Mouse (Mus musculus) adrenal gland, postnatal 14 days (tissue): Measurements from ENCODE around the gene Bpi. TPM values are rescaled to one million over a fixed set of nuclear protein-coding genes. Genes with fewer than 3 reads are reported as not detected.
A peak's percentile ranks its signal among the peaks of the same experiment; 100 is the strongest.

ENCODE experiments used
- DNase-seq: peaks from one replicate; pipeline ENCODE4 v3.0.0; 2021; ENCODE audit warnings: mixed read lengths
- microRNA-seq, 2 experiments: library from miRNA; unstranded; fragments of <30 nt; microRNA quantifications; one replicate each; pipeline ENCODE4 v1.2.0; 2021
- total RNA-seq: library from RNA; stranded (reverse); gene quantifications from 2 replicates; pipeline ENCODE4 v1.2.3, GENCODE M21; 2021

Bpi gene
- total RNA-seq, 1 experiment from 2014 or later = not detected

GRCm38 (mm10) chr2:158285655-158286054 is 27.8 kb downstream of the Bpi start:
- no peak for DNase-seq

- no peak for DNase-seq
Observed at GRCm38 (mm10) chr2:158295700-158296099, 37.8 kb downstream of the Bpi start.

GRCm38 (mm10) chr2:158299203-158299602 is 41.3 kb downstream of the Bpi start:
- no peak for DNase-seq

- no peak for DNase-seq
Observed at GRCm38 (mm10) chr2:158299731-158300130, 41.8 kb downstream of the Bpi start.

- DNase-seq = no peak
Observed at GRCm38 (mm10) chr2:158302807-158303206, 44.9 kb downstream of the Bpi start.

GRCm38 (mm10) chr2:158305948-158306695 is 48.2 kb downstream of the Bpi start, which contains the start of gene Lbp:
Gene Lbp, plus strand, starts transcription at chr2:158306493.
- DNase-seq = peak; percentile 66

- no peak for DNase-seq
Observed at GRCm38 (mm10) chr2:158306696-158307049, 48.8 kb downstream of the Bpi start.

- DNase-seq = no peak
Observed at GRCm38 (mm10) chr2:158308276-158308675, 50.4 kb downstream of the Bpi start.

- no peak for DNase-seq
Observed at GRCm38 (mm10) chr2:158313089-158313488, 55.2 kb downstream of the Bpi start.

GRCm38 (mm10) chr2:158316371-158316770 is 58.5 kb downstream of the Bpi start:
- no peak for DNase-seq

- peak; percentile 78 for DNase-seq
Observed at GRCm38 (mm10) chr2:158317026-158317425, 59.1 kb downstream of the Bpi start.

- DNase-seq = no peak
Observed at GRCm38 (mm10) chr2:158321596-158321995, 63.7 kb downstream of the Bpi start.

GRCm38 (mm10) chr2:158322845-158323244 is 65.0 kb downstream of the Bpi start:
- DNase-seq = no peak

- peak; percentile 28 for DNase-seq
Observed at GRCm38 (mm10) chr2:158324531-158325190, 66.8 kb downstream of the Bpi start.

GRCm38 (mm10) chr2:158325609-158326008 is 67.7 kb downstream of the Bpi start:
- DNase-seq = no peak

Small RNAs within 50 kb of the gene (microRNA-seq; reads per million reads assigned to microRNA genes)
- 0.38 to 2.1 reads per million in 2 experiments for gene Mir7685

Other genes starting within 250 kb of the Bpi start
- gene Tti1, start 229.7 kb upstream of the Bpi start, total RNA-seq = 20.9 and 21.4 TPM in 2 replicates
- 31.5 and 31.9 TPM in 2 replicates for gene Rprd1b, start 229.6 kb upstream of the Bpi start, total RNA-seq
- gene Tgm2, start 111.7 kb upstream of the Bpi start, total RNA-seq = 69.0 and 75.1 TPM in 2 replicates
- gene D630003M21Rik, start 28.9 kb upstream of the Bpi start, total RNA-seq = 2.0 and 2.4 TPM in 2 replicates
- gene Lbp, start 48.4 kb downstream of the Bpi start, total RNA-seq = 19.6 and 34.2 TPM in 2 replicates
- gene Snhg11, start 117.5 kb downstream of the Bpi start, total RNA-seq = 3.5 and 6.6 TPM in 2 replicates
- 44.8 and 47.3 TPM in 2 replicates for gene Ralgapb, start 151.8 kb downstream of the Bpi start, total RNA-seq
- gene Adig, start 244.5 kb downstream of the Bpi start, total RNA-seq = 151 and 169 TPM in 2 replicates